In genomic region chr16:15194926-15195711, GRCm38 (mm10) we compare ENCODE assay signal across 9 mouse cellular contexts.
A peak's percentile ranks its signal among the peaks of the same experiment; 100 is the strongest.
DNase-seq lines count a peak whose midpoint lies in the region; ATAC-seq and TF ChIP-seq lines count a peak whose summit lies in the region.
"Had no signal": no experiment of that assay in that cellular context is flagged by ENCODE, and none has a peak within 500 bp of the region (broad histone marks: within the 10 kb centered on the region; RNA-seq: fewer than 3 reads in every experiment).

No protein-coding gene starts in this region.

- H3K4me1 ChIP-seq in hindbrain, embryonic 10.5 days (replicated peaks): no peaks in the 10 kb centered on the region
- H3K4me1 ChIP-seq in hindbrain, postnatal 0 days (ENCODE audit: insufficient read depth, low read length): no peaks in the 10 kb centered on the region
- H3K4me1 ChIP-seq in heart, embryonic 15.5 days (replicated peaks): peaks cover 15% of the 10 kb centered on the region
- peaks cover 32% of the 10 kb centered on the region for H3K4me1 ChIP-seq in limb, embryonic 12.5 days (replicated peaks)
- no peaks in the 10 kb centered on the region for H3K4me1 ChIP-seq in midbrain, embryonic 15.5 days

- H3K27ac ChIP-seq in hindbrain, embryonic 10.5 days: no peak overlapping the region
- no peak overlapping the region for H3K27ac ChIP-seq in hindbrain, postnatal 0 days
- peak overlapping the region; percentile 73 for H3K27ac ChIP-seq in heart, embryonic 15.5 days
- H3K27ac ChIP-seq in limb, embryonic 12.5 days: peak overlapping the region; percentile 81
- H3K27ac ChIP-seq in midbrain, embryonic 15.5 days: no peak overlapping the region

- WGBS in hindbrain, embryonic 10.5 days: 61% methylated on average over 6 of the region's 6 CpGs
- 59% methylated on average over 6 of the region's 6 CpGs for WGBS in hindbrain, postnatal 0 days
- 33% methylated on average over 6 of the region's 6 CpGs for WGBS in heart, embryonic 15.5 days
- WGBS in limb, embryonic 12.5 days: 11% methylated on average over 6 of the region's 6 CpGs
- 70% methylated on average over 6 of the region's 6 CpGs for WGBS in midbrain, embryonic 15.5 days

- no peak for TF ChIP-seq CTCF in hindbrain, postnatal 0 days (IDR thresholded peaks at IDR 0.05; ENCODE audit: low read depth)

- no peak overlapping the region for H3K4me3 ChIP-seq in hindbrain, embryonic 10.5 days
- H3K4me3 ChIP-seq in hindbrain, postnatal 0 days (ENCODE audit: low read length): no peak overlapping the region
- H3K4me3 ChIP-seq in heart, embryonic 15.5 days: no peak overlapping the region
- H3K4me3 ChIP-seq in limb, embryonic 12.5 days (replicated peaks): no peak overlapping the region
- no peak overlapping the region for H3K4me3 ChIP-seq in midbrain, embryonic 15.5 days

- no peaks in the 10 kb centered on the region for H3K9me3 ChIP-seq in hindbrain, embryonic 10.5 days
- no peaks in the 10 kb centered on the region for H3K9me3 ChIP-seq in hindbrain, postnatal 0 days (ENCODE audit: low read length)
- no peaks in the 10 kb centered on the region for H3K9me3 ChIP-seq in heart, embryonic 15.5 days (replicated peaks)
- no peaks in the 10 kb centered on the region for H3K9me3 ChIP-seq in limb, embryonic 12.5 days
- H3K9me3 ChIP-seq in midbrain, embryonic 15.5 days: no peaks in the 10 kb centered on the region

- peak; percentile 49 for DNase-seq in hindbrain, embryonic 10.5 days (ENCODE audit: low spot score)
- DNase-seq in hindbrain, postnatal 0 days (ENCODE audit: low spot score): no peak
- DNase-seq in embryo, embryonic 11 days: peak; percentile 84
- peak; percentile 31 for DNase-seq in testis, postnatal 14 days (ENCODE audit: low spot score)

- H3K4me2 ChIP-seq in hindbrain, postnatal 0 days (ENCODE audit: low read depth, low read length): no peak overlapping the region
- H3K4me2 ChIP-seq in heart, embryonic 15.5 days: no peak overlapping the region
- H3K4me2 ChIP-seq in limb, embryonic 12.5 days: no peak overlapping the region
- H3K4me2 ChIP-seq in midbrain, embryonic 15.5 days: no peak overlapping the region

- ATAC-seq in hindbrain, postnatal 0 days: no peak
- ATAC-seq in heart, embryonic 15.5 days (replicated peaks; ENCODE audit: insufficient number of reproducible peaks, insufficient read depth, low FRiP score, low read depth): peak; percentile 63; the same call in 1 of the 2 replicates
- ATAC-seq in limb, embryonic 12.5 days (ENCODE audit: insufficient number of reproducible peaks, insufficient read depth, low FRiP score, low TSS enrichment, low read depth): peak; percentile 84
- no peak for ATAC-seq in activated CD4-positive, CD25-positive, alpha-beta regulatory T cell, adult 4 months
- ATAC-seq in midbrain, embryonic 15.5 days (replicated peaks): no peak

- H3K36me3 ChIP-seq in hindbrain, embryonic 10.5 days: no peaks in the 10 kb centered on the region
- no peaks in the 10 kb centered on the region for H3K36me3 ChIP-seq in hindbrain, postnatal 0 days (ENCODE audit: insufficient read depth, low read length)
- no peaks in the 10 kb centered on the region for H3K36me3 ChIP-seq in heart, embryonic 15.5 days
- no peaks in the 10 kb centered on the region for H3K36me3 ChIP-seq in limb, embryonic 12.5 days
- no peaks in the 10 kb centered on the region for H3K36me3 ChIP-seq in midbrain, embryonic 15.5 days (replicated peaks)

- no peaks in the 10 kb centered on the region for H3K27me3 ChIP-seq in hindbrain, embryonic 10.5 days (ENCODE audit: insufficient read depth, poor library complexity, severe bottlenecking)
- H3K27me3 ChIP-seq in hindbrain, postnatal 0 days (ENCODE audit: insufficient read depth, low read length): no peaks in the 10 kb centered on the region
- no peaks in the 10 kb centered on the region for H3K27me3 ChIP-seq in heart, embryonic 15.5 days
- no peaks in the 10 kb centered on the region for H3K27me3 ChIP-seq in limb, embryonic 12.5 days
- no peaks in the 10 kb centered on the region for H3K27me3 ChIP-seq in midbrain, embryonic 15.5 days (replicated peaks)
- H3K27me3 ChIP-seq: CH12.LX had no signal

- no peak overlapping the region for H3K9ac ChIP-seq in hindbrain, postnatal 0 days (replicated peaks; ENCODE audit: low read length)
- H3K9ac ChIP-seq in heart, embryonic 15.5 days: no peak overlapping the region
- no peak overlapping the region for H3K9ac ChIP-seq in limb, embryonic 12.5 days (replicated peaks)
- H3K9ac ChIP-seq in midbrain, embryonic 15.5 days: no peak overlapping the region

Comparison
In these comparisons a context has a peak if more than half of its experiments do, and no peak if none do; other contexts are left out.
1. H3K27ac ChIP-seq: peak in heart, embryonic 15.5 days (single experiment) and limb, embryonic 12.5 days (single experiment); none in hindbrain, embryonic 10.5 days (single experiment), hindbrain, postnatal 0 days (single experiment) and midbrain, embryonic 15.5 days (single experiment).
2. ATAC-seq: peak in heart, embryonic 15.5 days (single experiment) and limb, embryonic 12.5 days (single experiment); none in hindbrain, postnatal 0 days (single experiment), activated CD4-positive, CD25-positive, alpha-beta regulatory T cell, adult 4 months (single experiment) and midbrain, embryonic 15.5 days (single experiment).